Mouse (Mus musculus): ENCODE data around the gene Clec4e. TPM values are rescaled to one million over a fixed set of nuclear protein-coding genes. Genes with fewer than 3 reads are reported as not detected.

Clec4e gene
- polyA plus RNA-seq (2012; rRNA removed), result 0.06 TPM in 1 of 2 replicates, not detected in the other

DNA sequence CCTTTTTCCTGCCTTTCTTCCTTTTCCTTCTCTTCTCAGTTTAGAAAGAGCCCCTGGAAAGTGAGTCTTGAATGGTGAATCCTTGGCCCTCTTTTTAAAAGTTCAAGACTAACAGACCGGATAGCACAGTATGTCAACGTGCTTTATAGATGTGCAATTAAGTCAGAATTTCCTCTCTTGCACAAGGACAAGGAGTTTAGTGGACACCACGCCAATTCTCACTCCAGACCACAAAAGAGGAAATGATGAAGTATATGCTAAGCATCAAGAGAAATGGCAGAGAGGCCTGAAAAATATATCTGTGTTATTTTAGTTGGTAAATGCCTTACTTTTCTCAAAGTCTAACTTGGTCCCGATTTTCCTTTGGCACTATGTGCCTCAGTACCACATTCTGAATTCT is at the start of gene Clec4e:
Gene Clec4e (minus strand): TSS at position 118 of the 400 bp plus-strand sequence.

DNA sequence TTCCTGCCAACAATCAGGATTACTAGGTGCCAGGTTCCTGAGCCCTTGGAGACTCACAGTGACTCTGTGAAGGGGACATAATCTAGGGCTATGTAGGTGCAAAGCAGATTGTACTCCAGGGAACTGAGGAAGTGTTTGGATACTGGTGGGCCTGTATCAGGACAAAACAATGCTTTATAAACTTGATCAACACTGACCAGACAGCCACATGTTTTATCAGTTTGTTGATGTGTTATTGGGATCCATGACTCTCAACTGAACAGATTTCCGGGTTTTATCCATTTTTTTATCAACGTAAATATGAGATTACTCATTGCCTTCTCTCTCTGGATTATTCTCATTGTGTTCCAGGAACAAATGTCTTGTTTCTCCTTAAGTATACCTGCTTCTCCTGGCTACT is 18.4 kb upstream of the Clec4e start, which contains the start of gene Vmn2r19:
Gene Vmn2r19 (plus strand): TSS at position 301 of the 400 bp plus-strand sequence.

DNA sequence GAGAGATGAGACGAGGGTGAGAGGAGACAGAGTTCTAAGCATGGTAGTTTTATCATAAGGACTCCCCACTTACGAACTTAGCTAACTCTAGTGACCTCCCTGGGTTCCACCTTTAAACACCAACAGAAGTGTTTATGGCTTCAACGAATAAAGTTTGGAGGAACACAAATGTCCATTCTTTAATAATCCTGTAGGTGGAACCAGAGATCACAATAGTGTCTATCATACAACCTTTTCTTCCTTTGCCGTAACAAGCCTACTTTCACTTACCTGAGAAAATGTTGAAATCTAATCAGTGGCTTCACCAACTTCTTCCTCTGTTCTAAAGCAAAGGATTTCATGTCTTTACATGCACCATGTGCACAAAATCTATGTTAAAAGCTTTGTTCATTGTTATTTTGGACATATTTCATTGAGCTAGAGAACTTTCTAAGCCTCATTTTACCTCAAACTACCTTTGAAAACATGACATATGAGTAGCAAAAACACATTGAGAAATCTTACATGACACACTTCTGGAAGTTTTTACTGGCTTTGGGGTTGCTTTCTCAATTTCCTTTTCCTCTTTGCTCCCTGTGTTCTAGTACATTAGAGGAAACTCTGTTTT is 28.0 kb downstream of the Clec4e start, which contains the start of gene Clec4d:
Gene Clec4d (plus strand): TSS at position 557 of the 607 bp plus-strand sequence.

Other genes starting within 250 kb of the Clec4e start
- gene Clec4b1, start 239.9 kb downstream of the Clec4e start, polyA plus RNA-seq (2012; rRNA removed), result 0.66 and 0.93 TPM in 2 replicates
- 0.93 and 1.1 TPM in 2 replicates for gene Clec4a2, start 183.4 kb downstream of the Clec4e start, polyA plus RNA-seq (2012; rRNA removed)
- not detected in 2 replicates for gene Clec4b2, start 117.0 kb downstream of the Clec4e start, polyA plus RNA-seq (2012; rRNA removed)
- 0.34 and 0.38 TPM in 2 replicates for gene Clec4n, start 60.0 kb downstream of the Clec4e start, polyA plus RNA-seq (2012; rRNA removed)
- gene Clec4d, start 27.8 kb downstream of the Clec4e start, polyA plus RNA-seq (2012; rRNA removed), result 0.20 and 0.38 TPM in 2 replicates
- gene Vmn2r19, start 18.5 kb upstream of the Clec4e start, polyA plus RNA-seq (2012; rRNA removed), result not detected in 2 replicates
- gene Vmn2r20, start 128.2 kb upstream of the Clec4e start, polyA plus RNA-seq (2012; rRNA removed), result not detected in 2 replicates
- gene Vmn2r21, start 243.5 kb upstream of the Clec4e start, polyA plus RNA-seq (2012; rRNA removed), result not detected in 2 replicates